Mouse (Mus musculus) hindbrain, embryonic 15.5 days (tissue): ENCODE measurements around the gene Sgms1. TPM values are rescaled to one million over a fixed set of nuclear protein-coding genes. Genes with fewer than 3 reads are reported as not detected.

Experiments used
- ATAC-seq: fragments of 200-750 bp; cut with Nextera tagmentation; 2 replicates; pipeline ENCODE4 v1.8.0; 2017; ENCODE audit warnings: low read depth, moderate number of reproducible peaks, moderate TSS enrichment; ENCODE audit not compliant: low FRiP score
- H3K27ac ChIP-seq: fragments of 300-500 bp; sonication (generic); replicated peaks from 2 replicates; pipeline ENCODE4 v1.5.1; 2015; ENCODE audit warnings: mild to moderate bottlenecking, inconsistent platforms
- H3K27me3 ChIP-seq: fragments of 300-500 bp; sonication (generic); 2 replicates; pipeline ENCODE4 v1.6.1; 2015; ENCODE audit warnings: control low read depth, inconsistent platforms
- H3K36me3 ChIP-seq: fragments of 300-500 bp; sonication (generic); 2 replicates; pipeline ENCODE4 v1.6.1; 2015; ENCODE audit warnings: control low read depth, inconsistent platforms
- H3K4me1 ChIP-seq: fragments of 300-500 bp; sonication (generic); replicated peaks from 2 replicates; pipeline ENCODE4 v1.6.1; 2015; ENCODE audit warnings: control low read depth, inconsistent platforms
- H3K4me2 ChIP-seq: fragments of 300-500 bp; sonication (generic); 2 replicates; pipeline ENCODE4 v1.6.1; 2015; ENCODE audit warnings: moderate library complexity, mild to moderate bottlenecking, inconsistent platforms
- H3K4me3 ChIP-seq: fragments of 300-500 bp; sonication (generic); 2 replicates; pipeline ENCODE4 v1.5.1; 2015; ENCODE audit warnings: mild to moderate bottlenecking, inconsistent platforms
- H3K9ac ChIP-seq: fragments of 300-500 bp; sonication (generic); 2 replicates; pipeline ENCODE4 v1.6.1; 2015; ENCODE audit warnings: inconsistent platforms
- H3K9me3 ChIP-seq: fragments of 300-500 bp; sonication (generic); 2 replicates; pipeline ENCODE4 v1.6.1; 2016; ENCODE audit warnings: control low read depth, inconsistent platforms
- WGBS: fragments of 180-500 bp; shearing (Covaris S2); methylation state at CpG from one replicate; pipeline ENCODE4 v1.1.7; 2015; 5-methylcytosine and 5-hydroxymethylcytosine counted together
- polyA plus RNA-seq: library from polyadenylated mRNA; unstranded; fragments of >200 nt; fragmentation: Nextera tagmentation; extraction: Ambion mirVana; gene quantifications from 2 replicates; pipeline ENCODE4 v1.2.1, GENCODE M21; 2015

The Sgms1 gene
- polyA plus RNA-seq, 1 experiment from 2014 or later = 21.7 TPM

- ATAC-seq = no peak
- no peak overlapping the region for H3K4me2 ChIP-seq
- 84% methylated on average over 3 of the region's 3 CpGs for WGBS
Observed at GRCm38 (mm10) chr19:32277869-32278268, 111.6 kb downstream of the Sgms1 start.

GRCm38 (mm10) chr19:32277287-32277686 is 112.2 kb downstream of the Sgms1 start:
- Histone ChIP-seq H3K9ac (no peak overlapping the region), H3K9me3 (no peaks in the 10 kb centered on the region), H3K4me3 (no peak overlapping the region), H3K27me3 (no peaks in the 10 kb centered on the region), H3K27ac (no peak overlapping the region), H3K36me3 (no peaks in the 10 kb centered on the region), H3K4me2 (no peak overlapping the region), H3K4me1 (no peaks in the 10 kb centered on the region)
- no peak for ATAC-seq
- WGBS = 89% methylated on average over 2 of the region's 2 CpGs

More at GRCm38 (mm10) chr19:32277869-32278268, 111.6 kb downstream of the Sgms1 start:
- Histone ChIP-seq H3K4me3 (no peak overlapping the region), H3K36me3 (no peaks in the 10 kb centered on the region), H3K27me3 (no peaks in the 10 kb centered on the region), H3K9me3 (no peaks in the 10 kb centered on the region), H3K27ac (no peak overlapping the region), H3K9ac (no peak overlapping the region), H3K4me1 (no peaks in the 10 kb centered on the region)

- Histone ChIP-seq H3K4me1 (no peaks in the 10 kb centered on the region), H3K4me3 (no peak overlapping the region), H3K27me3 (no peaks in the 10 kb centered on the region), H3K9me3 (no peaks in the 10 kb centered on the region), H3K27ac (no peak overlapping the region), H3K4me2 (no peak overlapping the region), H3K36me3 (no peaks in the 10 kb centered on the region), H3K9ac (no peak overlapping the region)
- ATAC-seq = no peak
- WGBS = 69% methylated on average over 8 of the region's 8 CpGs
Observed at GRCm38 (mm10) chr19:32276817-32277216, 112.7 kb downstream of the Sgms1 start.

GRCm38 (mm10) chr19:32276263-32276662 is 113.3 kb downstream of the Sgms1 start:
- Histone ChIP-seq H3K4me3 (no peak overlapping the region), H3K9me3 (no peaks in the 10 kb centered on the region), H3K9ac (no peak overlapping the region), H3K27me3 (no peaks in the 10 kb centered on the region), H3K27ac (no peak overlapping the region), H3K36me3 (no peaks in the 10 kb centered on the region), H3K4me1 (no peaks in the 10 kb centered on the region), H3K4me2 (no peak overlapping the region)
- 87% methylated on average over 5 of the region's 5 CpGs for WGBS
- no peak for ATAC-seq

- Histone ChIP-seq H3K4me2 (no peak overlapping the region), H3K36me3 (no peaks in the 10 kb centered on the region), H3K4me1 (no peaks in the 10 kb centered on the region), H3K27ac (no peak overlapping the region), H3K9ac (no peak overlapping the region), H3K9me3 (no peaks in the 10 kb centered on the region), H3K27me3 (no peaks in the 10 kb centered on the region), H3K4me3 (no peak overlapping the region)
- 86% methylated on average over 14 of the region's 14 CpGs for WGBS
- ATAC-seq = no peak
Observed at GRCm38 (mm10) chr19:32275068-32275925, 114.2 kb downstream of the Sgms1 start.

- 74% methylated on average over 2 of the region's 2 CpGs for WGBS
- Histone ChIP-seq H3K4me2 (no peak overlapping the region), H3K27me3 (no peaks in the 10 kb centered on the region), H3K4me1 (no peaks in the 10 kb centered on the region), H3K36me3 (no peaks in the 10 kb centered on the region), H3K27ac (no peak overlapping the region), H3K9me3 (no peaks in the 10 kb centered on the region), H3K9ac (no peak overlapping the region), H3K4me3 (no peak overlapping the region)
- no peak for ATAC-seq
Observed at GRCm38 (mm10) chr19:32274145-32274544, 115.4 kb downstream of the Sgms1 start.

GRCm38 (mm10) chr19:32273714-32274113 is 115.8 kb downstream of the Sgms1 start:
- H3K4me1 ChIP-seq = no peaks in the 10 kb centered on the region
- H3K27me3 ChIP-seq = no peaks in the 10 kb centered on the region
- H3K9me3 ChIP-seq = no peaks in the 10 kb centered on the region
- H3K9ac ChIP-seq = no peak overlapping the region
- no peak overlapping the region for H3K4me2 ChIP-seq
- no peak overlapping the region for H3K27ac ChIP-seq
- ATAC-seq = no peak
- H3K36me3 ChIP-seq = no peaks in the 10 kb centered on the region
- 42% methylated on average over 3 of the region's 3 CpGs for WGBS
- H3K4me3 ChIP-seq = no peak overlapping the region

- no peak overlapping the region for H3K27ac ChIP-seq
- ATAC-seq = no peak
- WGBS = 83% methylated on average over 6 of the region's 6 CpGs
Observed at GRCm38 (mm10) chr19:32272475-32273260, 116.8 kb downstream of the Sgms1 start.

GRCm38 (mm10) chr19:32271455-32272200 is 117.9 kb downstream of the Sgms1 start:
- no peaks in the 10 kb centered on the region for H3K9me3 ChIP-seq
- 92% methylated on average over 11 of the region's 11 CpGs for WGBS
- no peaks in the 10 kb centered on the region for H3K36me3 ChIP-seq
- no peak for ATAC-seq
- H3K4me2 ChIP-seq = no peak overlapping the region
- no peak overlapping the region for H3K9ac ChIP-seq
- no peaks in the 10 kb centered on the region for H3K4me1 ChIP-seq
- H3K4me3 ChIP-seq = no peak overlapping the region
- H3K27me3 ChIP-seq = no peaks in the 10 kb centered on the region
- H3K27ac ChIP-seq = no peak overlapping the region

More at GRCm38 (mm10) chr19:32272475-32273260, 116.8 kb downstream of the Sgms1 start:
- H3K4me2 ChIP-seq = no peak overlapping the region
- no peaks in the 10 kb centered on the region for H3K36me3 ChIP-seq
- no peak overlapping the region for H3K4me3 ChIP-seq
- no peaks in the 10 kb centered on the region for H3K9me3 ChIP-seq
- no peaks in the 10 kb centered on the region for H3K4me1 ChIP-seq
- no peak overlapping the region for H3K9ac ChIP-seq
- no peaks in the 10 kb centered on the region for H3K27me3 ChIP-seq

- Histone ChIP-seq H3K4me1 (no peaks in the 10 kb centered on the region), H3K4me2 (no peak overlapping the region), H3K36me3 (no peaks in the 10 kb centered on the region), H3K9ac (no peak overlapping the region), H3K27me3 (no peaks in the 10 kb centered on the region), H3K9me3 (no peaks in the 10 kb centered on the region), H3K4me3 (no peak overlapping the region), H3K27ac (no peak overlapping the region)
- 87% methylated on average over 6 of the region's 6 CpGs for WGBS
- no peak for ATAC-seq
Observed at GRCm38 (mm10) chr19:32269844-32270176, 119.7 kb downstream of the Sgms1 start.

- 88% methylated on average over 12 of the region's 12 CpGs for WGBS
- Histone ChIP-seq H3K4me3 (no peak overlapping the region), H3K36me3 (no peaks in the 10 kb centered on the region), H3K4me1 (no peaks in the 10 kb centered on the region), H3K27me3 (no peaks in the 10 kb centered on the region), H3K27ac (no peak overlapping the region), H3K9ac (no peak overlapping the region), H3K9me3 (no peaks in the 10 kb centered on the region), H3K4me2 (no peak overlapping the region)
- ATAC-seq = no peak
Observed at GRCm38 (mm10) chr19:32269141-32269843, 120.2 kb downstream of the Sgms1 start.
